Mouse (Mus musculus) liver, embryonic 15.5 days (tissue): Measurements from ENCODE around the gene Tgfb3. TPM values are rescaled to one million over a fixed set of nuclear protein-coding genes. Genes with fewer than 3 reads are reported as not detected.

ENCODE experiments used
- ATAC-seq: fragments of 200-750 bp; cut with Nextera tagmentation; 2 replicates; pipeline ENCODE4 v1.8.0; 2017; ENCODE audit warnings: moderate number of reproducible peaks, mild to moderate bottlenecking, moderate library complexity; ENCODE audit not compliant: insufficient read depth
- H3K27ac ChIP-seq: fragments of 300-500 bp; sonication (generic); replicated peaks from 2 replicates; pipeline ENCODE4 v1.5.1; 2015; ENCODE audit warnings: mild to moderate bottlenecking, inconsistent platforms
- H3K27me3 ChIP-seq: fragments of 300-500 bp; sonication (generic); 2 replicates; pipeline ENCODE4 v1.6.1; 2015; ENCODE audit warnings: mild to moderate bottlenecking, inconsistent platforms
- H3K36me3 ChIP-seq: fragments of 300-500 bp; sonication (generic); replicated peaks from 2 replicates; pipeline ENCODE4 v1.6.1; 2015; ENCODE audit warnings: moderate library complexity, mild to moderate bottlenecking, inconsistent platforms
- H3K4me1 ChIP-seq: fragments of 300-500 bp; sonication (generic); replicated peaks from 2 replicates; pipeline ENCODE4 v1.6.1; 2015; ENCODE audit warnings: inconsistent platforms
- H3K4me2 ChIP-seq: fragments of 300-500 bp; sonication (generic); 2 replicates; pipeline ENCODE4 v1.6.1; 2015; ENCODE audit warnings: moderate library complexity, mild to moderate bottlenecking, inconsistent platforms
- H3K4me3 ChIP-seq: fragments of 300-500 bp; sonication (generic); replicated peaks from 2 replicates; pipeline ENCODE4 v1.5.1; 2015; ENCODE audit warnings: mild to moderate bottlenecking, inconsistent platforms
- H3K9ac ChIP-seq: fragments of 300-500 bp; sonication (generic); 2 replicates; pipeline ENCODE4 v1.6.1; 2015; ENCODE audit warnings: moderate library complexity, mild to moderate bottlenecking, inconsistent platforms
- H3K9me3 ChIP-seq: fragments of 300-500 bp; sonication (generic); replicated peaks from 2 replicates; pipeline ENCODE4 v1.6.1; 2016; ENCODE audit warnings: inconsistent platforms
- WGBS: fragments of 180-500 bp; shearing (Covaris S2); methylation state at CpG from one replicate; pipeline ENCODE4 v1.1.7; 2015; ENCODE audit warnings: mixed read lengths; ENCODE audit not compliant: insufficient replicate concordance; 5-methylcytosine and 5-hydroxymethylcytosine counted together
- polyA plus RNA-seq: library from polyadenylated mRNA; unstranded; fragments of >200 nt; fragmentation: Nextera tagmentation; extraction: Ambion mirVana; gene quantifications from 2 replicates; pipeline ENCODE4 v1.2.1, GENCODE M21; 2015

Tgfb3 gene
- polyA plus RNA-seq, 1 experiment from 2014 or later: 2.1 TPM

DNA sequence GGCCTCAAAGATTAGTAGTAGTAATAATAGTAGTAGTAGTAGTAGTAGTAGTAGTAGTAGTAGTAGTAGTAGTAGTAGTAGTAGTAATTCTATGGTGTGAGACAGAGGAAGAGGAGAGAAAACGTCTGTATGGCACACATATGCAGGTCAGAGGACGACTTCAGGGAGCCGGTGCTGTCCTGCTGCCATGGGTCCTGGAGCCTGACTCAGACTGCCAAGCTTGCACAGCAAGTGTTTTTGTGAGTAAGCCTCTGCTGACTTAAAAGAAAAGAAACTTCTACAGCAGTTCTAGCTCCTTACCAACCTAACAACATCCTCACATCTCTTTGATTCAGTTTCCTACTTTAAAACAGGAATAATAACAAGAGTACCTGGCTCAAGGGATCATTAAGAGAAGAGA is 64.2 kb downstream of the Tgfb3 start:
- Histone ChIP-seq H3K27ac (no peak overlapping the region), H3K4me2 (no peak overlapping the region), H3K9me3 (no peaks in the 10 kb centered on the region), H3K4me3 (no peak overlapping the region), H3K9ac (no peak overlapping the region), H3K27me3 (no peaks in the 10 kb centered on the region), H3K36me3 (no peaks in the 10 kb centered on the region), H3K4me1 (no peaks in the 10 kb centered on the region)
- no peak for ATAC-seq
- 71% methylated on average over 3 of the region's 3 CpGs for WGBS

- Histone ChIP-seq H3K9me3 (no peaks in the 10 kb centered on the region), H3K9ac (no peak overlapping the region), H3K27ac (no peak overlapping the region), H3K4me3 (no peak overlapping the region), H3K4me2 (no peak overlapping the region), H3K27me3 (no peaks in the 10 kb centered on the region), H3K36me3 (no peaks in the 10 kb centered on the region), H3K4me1 (no peaks in the 10 kb centered on the region)
- WGBS: 67% methylated on average over 2 of the region's 2 CpGs
- no peak for ATAC-seq
Measured at GRCm38 (mm10) chr12:86014174-86014573, 64.7 kb downstream of the Tgfb3 start.

- WGBS: 79% methylated on average over 2 of the region's 2 CpGs
- no peaks in the 10 kb centered on the region for H3K9me3 ChIP-seq
- no peak for ATAC-seq
Measured at GRCm38 (mm10) chr12:86012195-86012594, 66.6 kb downstream of the Tgfb3 start.

GRCm38 (mm10) chr12:86010656-86011055 is 68.2 kb downstream of the Tgfb3 start:
- WGBS: 79% methylated on average over 5 of the region's 5 CpGs

More at GRCm38 (mm10) chr12:86012195-86012594, 66.6 kb downstream of the Tgfb3 start:
- Histone ChIP-seq H3K4me1 (no peaks in the 10 kb centered on the region), H3K36me3 (no peaks in the 10 kb centered on the region), H3K4me3 (no peak overlapping the region), H3K9ac (no peak overlapping the region), H3K27me3 (no peaks in the 10 kb centered on the region), H3K27ac (no peak overlapping the region), H3K4me2 (no peak overlapping the region)

DNA sequence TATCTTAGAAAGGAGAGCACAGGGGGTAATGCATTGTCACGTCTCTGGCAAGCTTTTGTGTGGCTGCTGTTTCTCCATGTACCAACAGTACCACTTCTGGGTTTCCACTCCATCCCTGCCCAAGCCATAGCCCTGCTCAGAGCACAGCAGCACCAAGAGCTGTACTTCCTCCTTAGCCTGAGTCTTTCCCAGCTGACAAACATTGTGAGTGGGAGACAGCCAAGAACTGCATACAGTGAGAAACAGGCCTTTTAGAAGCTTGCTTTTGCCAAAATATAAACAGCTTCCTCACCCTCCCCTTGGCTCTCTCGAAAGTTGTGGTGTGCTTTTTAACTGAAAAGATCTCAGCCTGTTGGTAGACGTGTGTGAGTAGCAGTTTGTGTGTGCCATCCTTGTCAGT is 71.5 kb downstream of the Tgfb3 start:
- H3K9me3 ChIP-seq: no peaks in the 10 kb centered on the region
- no peak overlapping the region for H3K4me3 ChIP-seq
- H3K9ac ChIP-seq: no peak overlapping the region
- no peak overlapping the region for H3K4me2 ChIP-seq
- H3K36me3 ChIP-seq: no peaks in the 10 kb centered on the region
- no peaks in the 10 kb centered on the region for H3K4me1 ChIP-seq
- no peaks in the 10 kb centered on the region for H3K27me3 ChIP-seq
- ATAC-seq: no peak
- WGBS: 51% methylated on average over 3 of the region's 3 CpGs
- H3K27ac ChIP-seq: no peak overlapping the region

More at GRCm38 (mm10) chr12:86010656-86011055, 68.2 kb downstream of the Tgfb3 start:
- H3K4me1 ChIP-seq: no peaks in the 10 kb centered on the region
- no peaks in the 10 kb centered on the region for H3K36me3 ChIP-seq
- no peak overlapping the region for H3K9ac ChIP-seq
- no peaks in the 10 kb centered on the region for H3K9me3 ChIP-seq
- H3K27ac ChIP-seq: no peak overlapping the region
- no peaks in the 10 kb centered on the region for H3K27me3 ChIP-seq
- no peak overlapping the region for H3K4me3 ChIP-seq
- ATAC-seq: no peak
- H3K4me2 ChIP-seq: no peak overlapping the region

Other genes starting within 250 kb of the Tgfb3 start
- 4.9 and 7.3 TPM in 2 replicates for gene Ift43, start 3.5 kb upstream of the Tgfb3 start, polyA plus RNA-seq
- gene Gpatch2l, start 162.8 kb upstream of the Tgfb3 start, polyA plus RNA-seq: 6.0 and 6.2 TPM in 2 replicates